Mouse (Mus musculus) ES-E14 (cell line): ENCODE measurements around the gene Sdr9c7. TPM values are rescaled to one million over a fixed set of nuclear protein-coding genes. Genes with fewer than 3 reads are reported as not detected.
"Not testable (repeated sequence)": the region's sequence is repeated elsewhere in the genome, so short reads cannot be mapped to it uniquely, and the experiment has no call there.

Experiments
- DNase-seq: peaks from one replicate; pipeline ENCODE4 v3.0.0-alpha.2; 2013; ENCODE audit warnings: low read depth, low spot score
- H3K27ac ChIP-seq: 2 replicates; pipeline ENCODE4 v1.5.1; 2012; ENCODE audit warnings: low read depth, mild to moderate bottlenecking, low read length, moderate library complexity, mixed read lengths; ENCODE audit not compliant: poor library complexity, insufficient read depth, severe bottlenecking
- H3K36me3 ChIP-seq: 2 replicates; pipeline ENCODE4 v1.6.1; 2012; ENCODE audit warnings: mild to moderate bottlenecking, low read length, moderate library complexity, mixed read lengths; ENCODE audit not compliant: control insufficient read depth, poor library complexity, insufficient read depth, severe bottlenecking
- H3K4me1 ChIP-seq, 2 experiments: fragments of 150-350 bp in 1 of 2; sonication (generic) in 1 of 2; 2 replicates each; pipeline ENCODE4 v1.6.1; 2012; ENCODE audit warnings: low read length in 2 of 2, mild to moderate bottlenecking in 1 of 2, mixed read lengths in 1 of 2; ENCODE audit not compliant: control insufficient read depth in 2 of 2, insufficient read depth in 2 of 2, poor library complexity in 1 of 2
- H3K4me3 ChIP-seq, 2 experiments: fragments of 150-350 bp in 1 of 2; sonication (generic) in 1 of 2; 2 replicates each; pipeline ENCODE4 v1.5.1; 2012; ENCODE audit warnings: low read length in 2 of 2, low read depth in 1 of 2, mild to moderate bottlenecking in 1 of 2, mixed read lengths in 1 of 2; ENCODE audit not compliant: insufficient read depth in 1 of 2, poor library complexity in 1 of 2, severe bottlenecking in 1 of 2
- H3K9ac ChIP-seq: 2 replicates; pipeline ENCODE4 v1.6.1; 2012; ENCODE audit warnings: low read depth, mild to moderate bottlenecking, low read length, mixed read lengths; ENCODE audit not compliant: poor library complexity, insufficient read depth, severe bottlenecking
- H3K9me3 ChIP-seq: fragments of 150-350 bp; sonication (generic); 2 replicates; pipeline ENCODE4 v1.6.1; 2012; ENCODE audit warnings: low read depth, mild to moderate bottlenecking, low read length; ENCODE audit not compliant: control insufficient read depth, insufficient read depth
- CHD2 ChIP-seq: IDR thresholded peaks from 2 replicates; pipeline ENCODE4 v1.6.1; 2014; ENCODE audit warnings: mild to moderate bottlenecking, low read depth, low read length, inconsistent platforms
- HCFC1 ChIP-seq: IDR thresholded peaks from 2 replicates; pipeline ENCODE4 v1.6.1; 2012; ENCODE audit warnings: low read length, inconsistent platforms, borderline replicate concordance; ENCODE audit not compliant: insufficient read depth
- MAFK ChIP-seq: IDR thresholded peaks from 2 replicates; pipeline ENCODE4 v1.6.1; 2014; ENCODE audit warnings: mild to moderate bottlenecking, low read depth, low read length, inconsistent platforms; ENCODE audit not compliant: insufficient read depth
- ZC3H11A ChIP-seq: IDR thresholded peaks from 2 replicates; pipeline ENCODE4 v1.6.1; 2012; ENCODE audit warnings: low read depth, mild to moderate bottlenecking, inconsistent platforms, low read length, borderline replicate concordance
- ZNF384 ChIP-seq: IDR thresholded peaks from 2 replicates; pipeline ENCODE4 v1.6.1; 2012; ENCODE audit warnings: low read depth, low read length, inconsistent platforms
- in situ Hi-C, 2 experiments: fragments of 600-800 bp; cut with MboI; formaldehyde crosslinking; loops; one replicate each; pipeline ENCODE4 v1.15.1; 2025; ENCODE audit warnings: low sequenced_read_pairs in 2 of 2, inconsistent platforms in 1 of 2; ENCODE audit not compliant: unreplicated experiment in 2 of 2
- total RNA-seq: library from RNA; depleted of rRNA; stranded (reverse); fragments of 300-350 nt; gene quantifications from 2 replicates; pipeline ENCODE4 v1.2.3, GENCODE M21; 2012

Gene Sdr9c7
- total RNA-seq, 1 experiment, result 0.27 TPM

GRCm38 (mm10) chr10:127886551-127886950 lies 11.8 kb upstream of the Sdr9c7 start:
- no peak overlapping the region for H3K4me3 ChIP-seq
- H3K4me1 ChIP-seq, result peaks cover 0 to 4% of the 10 kb centered on the region in 2 experiments; a peak in 2 of 4 replicates
- no peak for TF ChIP-seq CHD2
- TF ChIP-seq ZC3H11A, result no peak
- TF ChIP-seq MAFK, result no peak
- no peak for TF ChIP-seq ZNF384
- H3K27ac ChIP-seq, result no peak overlapping the region
- DNase-seq, result no peak
- no peaks in the 10 kb centered on the region for H3K36me3 ChIP-seq
- no peak overlapping the region for H3K9ac ChIP-seq
- in situ Hi-C loops, result no loop called here
- no peaks in the 10 kb centered on the region for H3K9me3 ChIP-seq

GRCm38 (mm10) chr10:127886971-127887370 lies 11.3 kb upstream of the Sdr9c7 start:
- Histone ChIP-seq H3K4me3 (no peak overlapping the region), H3K9me3 (no peaks in the 10 kb centered on the region), H3K9ac (no peak overlapping the region), H3K36me3 (no peaks in the 10 kb centered on the region), H3K4me1 (peaks cover 0 to 4% of the 10 kb centered on the region in 2 experiments; a peak in 2 of 4 replicates), H3K27ac (no peak overlapping the region)
- in situ Hi-C loops, result no loop called here
- no peak for DNase-seq
- TF ChIP-seq HCFC1 (no peak), CHD2 (no peak), MAFK (no peak), ZNF384 (no peak), ZC3H11A (no peak)

GRCm38 (mm10) chr10:127888605-127889004 lies 9.7 kb upstream of the Sdr9c7 start, which contains the start of gene Rdh7:
Rdh7 (minus strand) TSS chr10:127888817.
- TF ChIP-seq CHD2, result no peak
- no peak for TF ChIP-seq MAFK
- TF ChIP-seq HCFC1, result no peak
- TF ChIP-seq ZC3H11A, result no peak
- TF ChIP-seq ZNF384, result no peak
- H3K9me3 ChIP-seq, result no peaks in the 10 kb centered on the region
- H3K9ac ChIP-seq, result no peak within 1 kb of the TSS
- in situ Hi-C loops, result no loop called here
- DNase-seq, result no peak
- peaks cover 7 to 10% of the 10 kb centered on the region in 2 experiments; a peak in 3 of 4 replicates for H3K4me1 ChIP-seq
- H3K4me3 ChIP-seq, result no peak within 1 kb of the TSS
- H3K27ac ChIP-seq, result no peak within 1 kb of the TSS
- H3K36me3 ChIP-seq, result no peaks in the 10 kb centered on the region

- in situ Hi-C loops, result no loop called here
- DNase-seq, result no peak
- Histone ChIP-seq H3K27ac (no peak overlapping the region), H3K9ac (no peak overlapping the region), H3K4me3 (no peak overlapping the region), H3K4me1 (peaks cover 11 to 12% of the 10 kb centered on the region in 2 experiments; a peak in 3 of 4 replicates), H3K9me3 (no peaks in the 10 kb centered on the region), H3K36me3 (no peaks in the 10 kb centered on the region)
- TF ChIP-seq ZNF384, result no peak
- no peak for TF ChIP-seq HCFC1
- no peak for TF ChIP-seq MAFK
- no peak for TF ChIP-seq CHD2
These were observed 6.8 kb upstream of the Sdr9c7 start for GRCm38 (mm10) chr10:127891481-127891880.

- DNase-seq, H3K4me3 ChIP-seq, H3K27ac ChIP-seq, H3K9me3 ChIP-seq, H3K9ac ChIP-seq, H3K36me3 ChIP-seq, in situ Hi-C loops: not testable (repeated sequence)
- peaks cover 19 to 24% of the 10 kb centered on the region in 2 experiments for H3K4me1 ChIP-seq
These were observed 4.9 kb upstream of the Sdr9c7 start for GRCm38 (mm10) chr10:127893163-127894022.
